Mouse (Mus musculus) 3134 (cell line): ENCODE data around the gene Akr1a1.

Experiments
- DNase-seq: peaks from one replicate; pipeline ENCODE4 v3.0.0-alpha.2; 2011; ENCODE audit warnings: low spot score; ENCODE audit not compliant: insufficient read length; ENCODE audit errors: extremely low read depth

Gene Akr1a1

GRCm38 (mm10) chr4:116596379-116596778 is 55.1 kb downstream of the Akr1a1 start, which contains the start of gene Ccdc17:
Ccdc17 (plus strand) TSS chr4:116596654.
- DNase-seq: no peak

DNA sequence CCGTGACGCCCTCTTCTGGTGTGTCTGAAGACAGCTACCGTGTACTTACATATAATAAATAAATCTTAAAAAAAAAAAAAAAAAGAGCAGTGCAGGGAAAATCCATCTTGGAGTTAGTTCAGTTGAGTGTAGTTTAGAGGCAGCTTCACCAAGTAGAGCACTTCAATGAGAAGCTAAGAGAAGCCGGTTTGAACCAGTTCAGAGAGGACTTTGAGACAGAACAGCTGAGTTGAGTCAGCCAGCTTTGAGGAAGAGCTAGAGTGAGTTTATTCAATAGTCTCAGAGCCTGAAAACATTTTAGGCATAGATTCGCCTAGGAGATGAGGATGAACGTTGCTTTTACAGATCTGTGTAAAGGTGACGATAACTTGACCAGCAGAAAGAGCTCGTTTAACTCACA is 55.7 kb downstream of the Akr1a1 start:
- DNase-seq: no peak
